Mouse (Mus musculus) kidney, embryonic 15.5 days (tissue): ENCODE results near the gene Dock9. TPM values are rescaled to one million over a fixed set of nuclear protein-coding genes. Genes with fewer than 3 reads are reported as not detected.
"Not testable (repeated sequence)": the region's sequence is repeated elsewhere in the genome, so short reads cannot be mapped to it uniquely, and the experiment has no call there.

Experiments
- ATAC-seq: fragments of 200-750 bp; cut with Nextera tagmentation; replicated peaks from 2 replicates; pipeline ENCODE4 v1.8.0; 2017; ENCODE audit warnings: moderate TSS enrichment; ENCODE audit not compliant: low FRiP score
- H3K27ac ChIP-seq: fragments of 300-500 bp; sonication (generic); 2 replicates; pipeline ENCODE4 v1.5.1; 2015; ENCODE audit warnings: mild to moderate bottlenecking, inconsistent platforms
- H3K27me3 ChIP-seq: fragments of 300-500 bp; sonication (generic); 2 replicates; pipeline ENCODE4 v1.6.1; 2015; ENCODE audit warnings: inconsistent platforms
- H3K36me3 ChIP-seq: fragments of 300-500 bp; sonication (generic); 2 replicates; pipeline ENCODE4 v1.6.1; 2015; ENCODE audit warnings: inconsistent platforms
- H3K4me1 ChIP-seq: fragments of 300-500 bp; sonication (generic); 2 replicates; pipeline ENCODE4 v1.6.1; 2015; ENCODE audit warnings: inconsistent platforms
- H3K4me2 ChIP-seq: fragments of 300-500 bp; sonication (generic); 2 replicates; pipeline ENCODE4 v1.6.1; 2015; ENCODE audit warnings: moderate library complexity, mild to moderate bottlenecking, inconsistent platforms
- H3K4me3 ChIP-seq: fragments of 300-500 bp; sonication (generic); replicated peaks from 2 replicates; pipeline ENCODE4 v1.5.1; 2015; ENCODE audit warnings: mild to moderate bottlenecking, inconsistent platforms
- H3K9ac ChIP-seq: fragments of 300-500 bp; sonication (generic); 2 replicates; pipeline ENCODE4 v1.6.1; 2015; ENCODE audit warnings: mild to moderate bottlenecking, inconsistent platforms
- H3K9me3 ChIP-seq: fragments of 300-500 bp; sonication (generic); replicated peaks from 2 replicates; pipeline ENCODE4 v1.6.1; 2016; ENCODE audit warnings: inconsistent platforms
- whole genome bisulfite sequencing: fragments of 180-500 bp; shearing (Covaris S2); methylation state at CpG from one replicate; pipeline ENCODE4 v1.1.7; 2015; ENCODE audit warnings: mixed read lengths; 5-methylcytosine and 5-hydroxymethylcytosine counted together
- polyA plus RNA-seq: library from polyadenylated mRNA; unstranded; fragments of >200 nt; fragmentation: Nextera tagmentation; extraction: Ambion mirVana; gene quantifications from 2 replicates; pipeline ENCODE4 v1.2.1, GENCODE M21; 2015

The Dock9 gene
- polyA plus RNA-seq, 1 experiment from 2014 or later = 11.1 TPM

DNA sequence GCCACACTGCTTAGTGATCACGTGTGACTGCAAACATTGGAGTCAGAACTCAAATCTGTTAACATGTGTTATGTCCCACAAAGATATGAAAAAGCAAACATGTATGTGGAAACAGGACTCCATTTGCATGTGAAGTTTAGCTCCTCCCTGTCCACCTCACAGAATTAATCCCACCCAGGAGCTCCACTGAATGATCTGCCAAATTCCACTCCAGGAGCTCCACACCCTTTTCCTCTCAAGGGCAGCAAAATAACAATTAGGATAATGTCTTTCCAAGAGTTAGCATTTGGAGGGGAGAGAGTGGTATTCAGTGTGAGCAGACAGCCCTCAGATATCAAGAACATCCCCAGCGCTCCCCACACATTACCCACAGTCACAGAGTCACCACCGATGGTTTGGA, 102.9 kb downstream of the Dock9 start:
- no peak for ATAC-seq
- Histone ChIP-seq H3K4me1 (peaks cover 29% of the 10 kb centered on the region), H3K9me3 (no peaks in the 10 kb centered on the region), H3K4me3 (no peak overlapping the region), H3K27ac (no peak overlapping the region), H3K4me2 (no peak overlapping the region), H3K36me3 (no peaks in the 10 kb centered on the region), H3K27me3 (no peaks in the 10 kb centered on the region), H3K9ac (no peak overlapping the region)
- WGBS = 91% methylated on average over 3 of the region's 3 CpGs

DNA sequence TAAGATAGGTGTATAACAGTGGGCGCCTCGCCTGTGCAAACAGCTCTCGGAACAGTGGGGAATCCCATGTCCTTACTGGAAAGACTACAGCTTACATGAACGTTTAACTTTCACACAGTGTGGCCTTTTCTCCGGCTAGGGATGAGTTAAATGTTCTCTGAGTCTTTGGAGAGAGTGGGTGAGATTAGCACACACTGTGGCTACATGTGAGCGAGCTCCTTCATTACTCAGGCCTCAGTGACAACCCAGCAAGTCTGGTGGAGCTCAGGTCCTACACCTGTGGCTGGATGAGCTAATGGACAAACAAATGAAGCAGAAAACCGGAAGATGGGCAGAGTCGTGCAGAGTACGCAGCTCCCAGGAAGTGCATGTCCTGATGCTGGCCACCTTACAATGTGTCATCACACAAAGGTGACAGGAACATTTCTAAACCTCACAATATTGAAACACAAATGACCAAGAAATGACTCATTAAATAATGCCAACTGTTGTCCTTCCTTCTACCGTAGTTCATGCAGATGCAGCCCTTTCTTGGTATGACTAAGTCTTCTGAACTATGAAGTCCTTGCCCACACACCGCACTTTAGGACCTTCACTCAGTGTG, 103.5 kb downstream of the Dock9 start:
- no peak overlapping the region for H3K4me3 ChIP-seq
- WGBS = 87% methylated on average over 11 of the region's 11 CpGs
- no peak overlapping the region for H3K4me2 ChIP-seq
- H3K9ac ChIP-seq = no peak overlapping the region
- ATAC-seq = no peak
- no peaks in the 10 kb centered on the region for H3K27me3 ChIP-seq
- H3K27ac ChIP-seq = no peak overlapping the region
- H3K4me1 ChIP-seq = peaks cover 29% of the 10 kb centered on the region
- no peaks in the 10 kb centered on the region for H3K36me3 ChIP-seq
- no peaks in the 10 kb centered on the region for H3K9me3 ChIP-seq

DNA sequence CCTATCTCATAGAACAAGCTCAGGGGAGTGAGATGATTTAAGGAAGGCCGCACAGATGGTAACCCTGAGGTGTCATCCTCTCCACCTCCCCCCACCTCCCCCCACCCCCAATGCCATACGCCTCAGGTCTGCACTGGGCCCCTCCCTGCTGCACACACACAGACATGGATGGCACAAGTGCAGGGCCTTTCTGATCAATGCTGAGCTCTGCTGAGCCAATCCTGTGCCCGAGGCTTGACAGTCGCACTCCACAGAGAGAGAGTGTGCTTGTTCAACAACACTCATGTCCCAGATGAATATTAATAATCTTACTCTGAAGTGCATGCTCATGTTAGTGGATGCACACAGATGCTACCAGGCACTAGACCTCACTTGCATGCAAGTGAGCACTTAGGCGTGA, 108.0 kb downstream of the Dock9 start:
- not testable (repeated sequence) for H3K27me3 ChIP-seq, ATAC-seq, H3K4me3 ChIP-seq, H3K4me1 ChIP-seq, H3K27ac ChIP-seq, H3K4me2 ChIP-seq, H3K9ac ChIP-seq, H3K9me3 ChIP-seq, H3K36me3 ChIP-seq
- 66% methylated on average over 5 of the region's 5 CpGs for WGBS

DNA sequence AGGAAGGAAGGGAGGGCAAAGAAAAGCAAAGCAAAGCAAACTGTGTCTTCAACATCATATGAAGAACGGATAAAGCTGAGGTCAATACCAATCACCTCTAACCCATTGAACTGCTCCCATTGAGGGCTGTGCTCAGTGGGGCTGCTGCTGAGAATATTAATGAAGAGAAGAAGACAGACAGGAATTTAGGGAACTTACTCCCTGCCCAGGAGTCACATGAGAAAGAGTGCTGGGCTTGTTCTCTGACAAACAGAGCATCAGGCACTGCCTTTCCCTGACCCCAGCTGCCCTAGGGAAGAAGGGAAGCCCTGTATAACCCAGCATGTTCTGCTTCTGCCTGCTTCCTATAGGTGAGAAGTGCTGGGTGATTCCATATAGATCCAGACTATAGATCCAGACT, 109.5 kb downstream of the Dock9 start:
- Histone ChIP-seq H3K36me3 (no peaks in the 10 kb centered on the region), H3K4me3 (no peak overlapping the region), H3K4me1 (peaks cover 10% of the 10 kb centered on the region), H3K27me3 (no peaks in the 10 kb centered on the region), H3K9ac (no peak overlapping the region), H3K4me2 (no peak overlapping the region), H3K27ac (no peak overlapping the region), H3K9me3 (no peaks in the 10 kb centered on the region)
- 77% methylated on average over 1 of the region's 1 CpGs for WGBS
- ATAC-seq = no peak

DNA sequence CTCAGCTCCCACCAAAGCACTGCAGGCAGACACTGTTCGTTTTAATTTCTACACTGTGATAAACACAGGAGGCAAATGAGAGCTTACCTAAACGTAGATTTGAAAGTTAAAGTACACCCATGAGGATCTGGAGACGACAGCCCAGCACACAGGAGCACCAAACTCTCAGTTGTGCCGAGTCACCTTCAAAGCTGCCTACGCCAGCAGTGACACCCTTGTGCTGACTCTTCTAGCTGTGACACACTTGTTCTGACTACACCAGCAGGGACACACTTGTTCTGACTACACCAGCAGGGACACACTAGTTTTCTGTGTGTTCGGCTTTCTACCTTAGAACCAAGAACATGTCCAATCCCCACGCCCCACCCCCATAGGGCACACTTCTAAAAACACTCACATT, 110.4 kb downstream of the Dock9 start:
- H3K9me3 ChIP-seq = no peaks in the 10 kb centered on the region
- no peaks in the 10 kb centered on the region for H3K27me3 ChIP-seq
- WGBS = 83% methylated on average over 7 of the region's 7 CpGs
- no peak overlapping the region for H3K4me3 ChIP-seq
- H3K4me2 ChIP-seq = no peak overlapping the region
- H3K36me3 ChIP-seq = no peaks in the 10 kb centered on the region
- H3K9ac ChIP-seq = no peak overlapping the region
- ATAC-seq = no peak
- peaks cover 10% of the 10 kb centered on the region for H3K4me1 ChIP-seq
- no peak overlapping the region for H3K27ac ChIP-seq

GRCm38 (mm10) chr14:121678913-121679312, 118.7 kb downstream of the Dock9 start:
- Histone ChIP-seq H3K27ac (peak overlapping the region; percentile 46; the same call in 1 of the 2 replicates), H3K36me3 (no peaks in the 10 kb centered on the region; the same call in 1 of the 2 replicates), H3K9ac (no peak overlapping the region), H3K4me3 (no peak overlapping the region), H3K9me3 (no peaks in the 10 kb centered on the region), H3K4me1 (peaks cover 45% of the 10 kb centered on the region), H3K4me2 (no peak overlapping the region), H3K27me3 (no peaks in the 10 kb centered on the region)
- ATAC-seq = no peak
- WGBS = 82% methylated on average over 5 of the region's 5 CpGs

DNA sequence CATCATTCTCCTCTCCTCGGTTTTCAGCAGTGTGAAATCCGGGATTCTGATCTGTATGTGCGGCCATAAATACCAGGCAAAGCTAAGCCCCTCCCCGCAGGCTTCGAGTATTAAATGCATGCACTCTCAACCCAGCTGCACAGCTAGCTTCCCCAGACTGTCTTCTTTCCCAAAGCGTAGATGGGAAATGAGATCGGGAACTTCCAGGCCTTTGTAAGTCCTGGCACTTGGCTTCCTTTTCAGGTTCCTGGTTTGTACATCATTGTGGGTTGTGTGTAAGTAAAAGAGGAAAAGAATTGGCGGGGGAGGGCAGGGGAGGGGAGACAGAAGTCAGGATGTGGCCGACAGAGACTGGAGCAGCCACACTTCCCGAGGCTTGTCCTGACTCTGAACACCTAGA, 119.2 kb downstream of the Dock9 start:
- no peaks in the 10 kb centered on the region for H3K9me3 ChIP-seq
- no peaks in the 10 kb centered on the region; the same call in 1 of the 2 replicates for H3K36me3 ChIP-seq
- no peak overlapping the region for H3K4me2 ChIP-seq
- peaks cover 45% of the 10 kb centered on the region for H3K4me1 ChIP-seq
- no peak for ATAC-seq
- H3K27me3 ChIP-seq = no peaks in the 10 kb centered on the region
- H3K9ac ChIP-seq = no peak overlapping the region
- H3K4me3 ChIP-seq = no peak overlapping the region
- 42% methylated on average over 10 of the region's 10 CpGs for WGBS
- peak overlapping the region; percentile 46 for H3K27ac ChIP-seq

- H3K36me3 ChIP-seq = peaks cover 5% of the 10 kb centered on the region
- 80% methylated on average over 11 of the region's 11 CpGs for WGBS
- ATAC-seq = no peak
- peak overlapping the region; percentile 85 for H3K27ac ChIP-seq
- no peaks in the 10 kb centered on the region for H3K9me3 ChIP-seq
- H3K27me3 ChIP-seq = no peaks in the 10 kb centered on the region
- H3K9ac ChIP-seq = no peak overlapping the region
- H3K4me2 ChIP-seq = no peak overlapping the region
- no peak overlapping the region for H3K4me3 ChIP-seq
- peaks cover 43% of the 10 kb centered on the region for H3K4me1 ChIP-seq
Measured at GRCm38 (mm10) chr14:121676596-121677330, 120.9 kb downstream of the Dock9 start.

DNA sequence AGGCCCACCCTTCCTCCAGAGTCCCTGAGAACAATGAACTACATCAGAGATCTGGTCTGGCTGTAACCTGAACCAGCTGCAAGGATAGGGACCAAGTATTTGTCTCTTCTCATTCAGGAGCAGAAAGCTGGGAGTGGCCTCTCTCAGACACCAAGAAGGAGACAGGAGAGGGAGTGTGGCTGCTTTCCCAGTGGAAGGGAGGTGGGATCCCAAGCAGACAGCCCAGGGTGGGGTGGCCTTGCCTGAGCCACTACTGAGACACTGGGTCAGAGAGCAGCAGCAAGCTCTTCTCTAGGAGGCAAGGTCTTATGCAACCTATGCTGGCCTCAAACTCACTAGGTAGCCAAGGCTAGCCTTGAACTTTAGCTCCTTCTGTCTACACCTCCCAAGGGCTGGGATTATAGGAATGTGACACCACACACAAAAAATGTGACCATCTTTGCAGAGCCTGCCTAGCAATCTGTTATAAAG, 121.5 kb downstream of the Dock9 start:
- Histone ChIP-seq H3K27ac (peak overlapping the region; percentile 85), H3K4me3 (no peak overlapping the region), H3K27me3 (no peaks in the 10 kb centered on the region), H3K4me1 (peaks cover 43% of the 10 kb centered on the region), H3K36me3 (peaks cover 5% of the 10 kb centered on the region), H3K4me2 (peak overlapping the region; percentile 24; the same call in 1 of the 2 replicates), H3K9ac (no peak overlapping the region), H3K9me3 (no peaks in the 10 kb centered on the region)
- peak; percentile 68 for ATAC-seq

DNA sequence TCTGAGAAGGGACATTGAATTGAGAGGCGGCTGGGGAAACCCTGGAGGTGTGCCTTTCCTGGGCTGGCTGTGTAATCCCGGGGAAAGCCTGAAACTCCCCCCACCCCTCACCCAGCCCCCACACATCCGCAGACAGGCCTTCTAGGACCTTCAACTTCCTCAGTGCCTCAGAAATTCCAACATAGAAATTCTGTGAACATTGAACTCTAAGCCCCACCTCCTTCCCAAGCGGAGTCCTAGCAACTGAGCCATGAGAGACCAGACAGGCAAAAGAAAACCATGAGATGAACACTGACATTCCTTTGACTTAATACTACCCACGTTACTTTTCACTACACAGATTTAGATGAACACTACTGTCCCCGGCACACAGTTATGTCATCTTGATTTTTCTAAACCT, 122.1 kb downstream of the Dock9 start:
- H3K9me3 ChIP-seq = no peaks in the 10 kb centered on the region
- no peaks in the 10 kb centered on the region for H3K27me3 ChIP-seq
- H3K4me2 ChIP-seq = peak overlapping the region; percentile 24; the same call in 1 of the 2 replicates
- peak; percentile 74 for ATAC-seq
- H3K27ac ChIP-seq = peak overlapping the region; percentile 85
- H3K4me3 ChIP-seq = no peak overlapping the region
- peaks cover 5% of the 10 kb centered on the region for H3K36me3 ChIP-seq
- peaks cover 49% of the 10 kb centered on the region for H3K4me1 ChIP-seq
- H3K9ac ChIP-seq = no peak overlapping the region
- WGBS = 9% methylated on average over 6 of the region's 6 CpGs

DNA sequence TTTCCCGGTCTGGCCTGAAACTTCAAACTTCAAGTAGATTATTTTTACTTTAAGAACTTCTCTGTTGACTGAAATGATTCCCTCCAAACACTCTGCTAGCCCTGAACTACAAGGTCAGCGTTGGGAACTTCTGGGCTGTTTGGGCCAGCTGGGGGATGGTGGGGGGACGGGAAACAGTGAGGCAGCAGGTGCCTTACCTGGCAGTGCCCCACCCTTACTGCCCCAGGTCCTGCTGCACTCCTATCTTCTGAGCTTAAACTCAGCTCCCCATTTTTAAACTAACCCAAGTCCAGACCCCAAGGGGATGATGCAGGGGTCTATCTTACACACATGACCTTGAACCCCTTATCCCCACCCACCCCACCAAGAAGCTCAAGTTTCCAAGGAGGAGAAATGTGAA, 122.5 kb downstream of the Dock9 start:
- Histone ChIP-seq H3K36me3 (peaks cover 5% of the 10 kb centered on the region), H3K27me3 (no peaks in the 10 kb centered on the region), H3K9ac (no peak overlapping the region), H3K9me3 (no peaks in the 10 kb centered on the region), H3K4me1 (peaks cover 49% of the 10 kb centered on the region), H3K4me2 (0 out of 2 replicates have a peak overlapping the region, but pooled peaks have one; percentile 24), H3K4me3 (no peak overlapping the region), H3K27ac (peak overlapping the region; percentile 85)
- peak; percentile 46 for ATAC-seq
- 50% methylated on average over 3 of the region's 3 CpGs for WGBS

DNA sequence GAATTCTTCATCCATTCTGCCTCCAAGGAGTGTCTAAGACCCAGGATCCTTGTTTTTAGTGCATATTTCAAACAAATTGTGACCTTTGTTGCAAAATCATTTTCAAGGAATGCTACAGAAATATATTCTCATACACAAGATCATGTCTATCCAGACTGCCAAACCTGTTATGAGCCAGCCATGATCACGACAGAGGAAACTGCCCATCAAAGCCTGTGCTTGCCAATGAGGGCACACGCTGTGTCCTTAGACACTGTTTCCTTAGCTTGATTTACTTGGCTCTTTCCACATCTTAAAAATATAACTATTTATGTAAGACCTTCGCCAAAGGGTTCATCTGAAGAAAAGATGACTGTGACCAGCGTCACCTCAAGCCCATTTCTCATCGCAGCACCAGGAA, 127.6 kb downstream of the Dock9 start:
- no peak overlapping the region for H3K4me3 ChIP-seq
- H3K4me1 ChIP-seq = peaks cover 15% of the 10 kb centered on the region
- peak overlapping the region; percentile 27; the same call in 1 of the 2 replicates for H3K27ac ChIP-seq
- ATAC-seq = no peak
- no peaks in the 10 kb centered on the region for H3K27me3 ChIP-seq
- 69% methylated on average over 5 of the region's 5 CpGs for WGBS
- H3K36me3 ChIP-seq = peaks cover 10% of the 10 kb centered on the region
- no peak overlapping the region for H3K9ac ChIP-seq
- no peak overlapping the region for H3K4me2 ChIP-seq
- H3K9me3 ChIP-seq = no peaks in the 10 kb centered on the region
